ENCODE assay signal across 8 mouse cellular contexts in the genomic region with DNA sequence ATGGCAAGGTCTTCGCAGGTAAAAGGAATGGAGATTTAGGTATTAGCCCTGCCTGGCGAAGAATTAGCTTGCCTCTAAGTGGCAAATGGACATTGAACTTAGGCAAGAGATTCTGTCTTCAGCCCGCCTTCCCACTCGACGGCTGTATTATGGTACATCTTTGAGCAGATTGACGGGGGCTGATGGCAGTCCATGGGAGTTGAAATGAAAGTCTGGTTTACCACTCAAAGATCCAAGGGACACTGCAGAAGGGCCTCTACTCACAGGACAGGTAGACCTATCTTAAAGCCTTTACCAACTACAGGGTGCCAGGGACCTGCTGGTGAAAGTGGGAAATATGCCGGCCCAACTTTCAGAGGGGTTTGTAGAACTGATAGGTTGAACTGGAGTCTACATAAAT. TPM values are rescaled to one million over a fixed set of nuclear protein-coding genes. Genes with fewer than 3 reads are reported as not detected.
A peak's percentile ranks its signal among the peaks of the same experiment; 100 is the strongest.
DNase-seq lines count a peak whose midpoint lies in the region; ATAC-seq and TF ChIP-seq lines count a peak whose summit lies in the region.

No protein-coding gene starts in this region.

- H3K4me2 ChIP-seq in heart, embryonic 11.5 days = peak overlapping the region; percentile 74
- H3K4me2 ChIP-seq in heart, postnatal 0 days (ENCODE audit: low read depth, low read length) = peak overlapping the region; percentile 78
- H3K4me2 ChIP-seq in midbrain, embryonic 11.5 days = peak overlapping the region; percentile 67

- H3K9me3 ChIP-seq in heart, embryonic 11.5 days (replicated peaks; ENCODE audit: control insufficient read depth, low read length) = no peaks in the 10 kb centered on the region
- no peaks in the 10 kb centered on the region for H3K9me3 ChIP-seq in MEL (replicated peaks; ENCODE audit: insufficient read depth, low read length)
- H3K9me3 ChIP-seq in heart, postnatal 0 days (replicated peaks; ENCODE audit: control insufficient read depth, low read length) = no peaks in the 10 kb centered on the region
- H3K9me3 ChIP-seq in midbrain, embryonic 11.5 days (ENCODE audit: control insufficient read depth, low read length) = no peaks in the 10 kb centered on the region; the same call in 1 of the 2 replicates

- H3K4me1 ChIP-seq in heart, embryonic 11.5 days (ENCODE audit: control insufficient read depth, insufficient read depth, low read length) = peaks cover 12% of the 10 kb centered on the region
- peaks cover 0 to 9% of the 10 kb centered on the region in 2 experiments; a peak in 3 of 4 replicates for H3K4me1 ChIP-seq in MEL (ENCODE audit: control insufficient read depth in 1 of 2, insufficient read depth in 2 of 2, low read length in 2 of 2)
- peaks cover 10% of the 10 kb centered on the region for H3K4me1 ChIP-seq in heart, postnatal 0 days (ENCODE audit: control insufficient read depth, insufficient read depth)
- peaks cover 12% of the 10 kb centered on the region for H3K4me1 ChIP-seq in midbrain, embryonic 11.5 days (ENCODE audit: control insufficient read depth, insufficient read depth, low read length)

- H3K79me2 ChIP-seq in MEL (ENCODE audit: control insufficient read depth, insufficient read depth, low read length, poor library complexity) = peaks cover 40% of the 10 kb centered on the region

- ATAC-seq in heart, embryonic 11.5 days (replicated peaks; ENCODE audit: insufficient number of reproducible peaks, low FRiP score, low TSS enrichment) = no peak
- ATAC-seq in heart, postnatal 0 days (ENCODE audit: insufficient read depth, low read depth) = no peak
- no peak for ATAC-seq in midbrain, embryonic 11.5 days (ENCODE audit: low FRiP score)

- H3K27ac ChIP-seq in heart, embryonic 11.5 days (ENCODE audit: low read depth, low read length) = peak overlapping the region; percentile 90
- H3K27ac ChIP-seq in MEL (ENCODE audit: control insufficient read depth, low read depth, low read length) = peak overlapping the region; percentile 42
- no peak overlapping the region for H3K27ac ChIP-seq in heart, postnatal 0 days (ENCODE audit: low read depth)
- no peak overlapping the region for H3K27ac ChIP-seq in midbrain, embryonic 11.5 days (ENCODE audit: low read depth, low read length)

- TF ChIP-seq EP300 in MEL (IDR thresholded peaks at IDR 0.05; ENCODE audit: low read depth in 1 of 2, low read length in 2 of 2) = no peak
- no peak for TF ChIP-seq EP300 in heart, postnatal 0 days (IDR thresholded peaks at IDR 0.05; ENCODE audit: low read depth)

- no peak for DNase-seq in heart, postnatal 25 days (ENCODE audit: low spot score)
- peak; percentile 42 for DNase-seq in MEL (ENCODE audit: low read depth, low spot score)
- DNase-seq in heart, postnatal 0 days (ENCODE audit: low spot score) = no peak
- DNase-seq in midbrain, embryonic 11.5 days (ENCODE audit: low spot score, missing footprints) = peak; percentile 87
- no peak for DNase-seq in right cerebral cortex, postnatal 4 days
- no peak for DNase-seq in testis, postnatal 14 days (ENCODE audit: low spot score)
- DNase-seq in urinary bladder, postnatal 14 days (ENCODE audit: low spot score) = no peak

- no peak for TF ChIP-seq RAD21 in MEL (IDR thresholded peaks at IDR 0.05; ENCODE audit: low read depth, low read length)

- intact Hi-C loops in heart, postnatal 25 days (cut with DNase I) = no loop called here

- WGBS in heart, embryonic 11.5 days (ENCODE audit: insufficient replicate concordance) = 16% methylated on average over 7 of the region's 7 CpGs
- WGBS in heart, postnatal 0 days = 12% methylated on average over 7 of the region's 7 CpGs
- WGBS in midbrain, embryonic 11.5 days = 22% methylated on average over 7 of the region's 7 CpGs

- H3K9ac ChIP-seq in heart, embryonic 11.5 days (ENCODE audit: low read depth, low read length) = peak overlapping the region; percentile 92
- H3K9ac ChIP-seq in MEL (ENCODE audit: control insufficient read depth, low read depth, low read length, poor library complexity, severe bottlenecking) = peak overlapping the region; percentile 93
- peak overlapping the region; percentile 63 for H3K9ac ChIP-seq in heart, postnatal 0 days (replicated peaks; ENCODE audit: low read depth, low read length)
- H3K9ac ChIP-seq in midbrain, embryonic 11.5 days (ENCODE audit: low read length) = peak overlapping the region; percentile 86

- no peak for TF ChIP-seq CTCF in MEL (IDR thresholded peaks at IDR 0.05 in 2 of 3, conservative IDR thresholded peaks at IDR 0.05 in 1 of 3; ENCODE audit: control insufficient read depth in 1 of 3, insufficient read depth in 1 of 3, low read depth in 2 of 3, low read length in 3 of 3, poor library complexity in 1 of 3, severe bottlenecking in 1 of 3)
- no peak for TF ChIP-seq CTCF in heart, postnatal 0 days (IDR thresholded peaks at IDR 0.05; ENCODE audit: low read depth)

- H3K27me3 ChIP-seq in heart, embryonic 11.5 days (ENCODE audit: control insufficient read depth, insufficient read depth, low read length) = no peaks in the 10 kb centered on the region
- no peaks in the 10 kb centered on the region; a peak in 1 of 4 replicates for H3K27me3 ChIP-seq in MEL (ENCODE audit: control insufficient read depth in 1 of 2, insufficient read depth in 2 of 2, low read length in 2 of 2)
- H3K27me3 ChIP-seq in heart, postnatal 0 days (ENCODE audit: control insufficient read depth, insufficient read depth, low read length) = no peaks in the 10 kb centered on the region
- H3K27me3 ChIP-seq in midbrain, embryonic 11.5 days (ENCODE audit: control insufficient read depth, insufficient read depth, low read length) = no peaks in the 10 kb centered on the region

- H3K36me3 ChIP-seq in heart, embryonic 11.5 days (ENCODE audit: control insufficient read depth, insufficient read depth, low read length) = peaks cover 9% of the 10 kb centered on the region; the same call in 1 of the 2 replicates
- peaks cover 9 to 10% of the 10 kb centered on the region in 2 experiments; a peak in 3 of 4 replicates for H3K36me3 ChIP-seq in MEL (ENCODE audit: control insufficient read depth in 1 of 2, insufficient read depth in 2 of 2, low read length in 2 of 2)
- H3K36me3 ChIP-seq in heart, postnatal 0 days (replicated peaks; ENCODE audit: control insufficient read depth, insufficient read depth, low read length) = 0 out of 2 replicates have a peak, but pooled peaks cover 15% of the 10 kb centered on the region
- H3K36me3 ChIP-seq in midbrain, embryonic 11.5 days (ENCODE audit: control insufficient read depth, insufficient read depth, low read length) = peaks cover 6% of the 10 kb centered on the region; the same call in 1 of the 2 replicates

- peak overlapping the region; percentile 85 for H3K4me3 ChIP-seq in heart, embryonic 11.5 days (ENCODE audit: low read depth, low read length)
- H3K4me3 ChIP-seq in MEL (ENCODE audit: control insufficient read depth in 1 of 2, insufficient read depth in 1 of 2, low read depth in 2 of 2, low read length in 2 of 2) = peak overlapping the region; percentile 94 to 100
- peak overlapping the region; percentile 66 for H3K4me3 ChIP-seq in heart, postnatal 0 days (ENCODE audit: low read depth, low read length)
- H3K4me3 ChIP-seq in midbrain, embryonic 11.5 days (ENCODE audit: low read depth, low read length) = peak overlapping the region; percentile 65

- no peak for TF ChIP-seq POLR2A in MEL (IDR thresholded peaks at IDR 0.05; ENCODE audit: control insufficient read depth in 1 of 2, insufficient read depth in 1 of 2, low read depth in 1 of 2, low read length in 2 of 2, poor library complexity in 1 of 2)

TF ChIP-seq in MEL, 35 proteins besides CTCF, POLR2A, EP300 and RAD21:
- no peak for TF ChIP-seq MYC (IDR thresholded peaks at IDR 0.05; ENCODE audit: low read depth, low read length)
- TF ChIP-seq UBTF (IDR thresholded peaks at IDR 0.05; ENCODE audit: borderline replicate concordance, insufficient read depth, low read depth, low read length) = no peak
TF ChIP-seq in MEL: peak in this region for 0.

RNA-seq across cellular contexts. Expression of a gene that starts 0.9 kb away (rescaled TPM):
- 115 and 140 TPM in 2 replicates for polyA plus RNA-seq in heart, embryonic 11.5 days (2014; fragmentation: Nextera tagmentation; extraction: Ambion mirVana)
- total RNA-seq in heart, postnatal 25 days (2021) = 10 to 100 TPM; 15.9 to 18.8 TPM
- 27.6 and 30.0 TPM in 2 replicates for total RNA-seq in MEL (2012; rRNA removed)
- polyA plus RNA-seq in MEL (2012; ENCODE audit: insufficient read depth in 1 of 2, insufficient read length in 2 of 2, low read depth in 1 of 2, low replicate concordance in 2 of 2, missing spikeins in 1 of 2) = 10 to 100 TPM in 1 of 2 experiments, not detected in 1; 79.1 TPM
- 37.5 and 43.0 TPM in 2 replicates for total RNA-seq in heart, postnatal 0 days (2014; rRNA removed; ENCODE audit: low replicate concordance)
- polyA plus RNA-seq in heart, postnatal 0 days (2015; fragmentation: Nextera tagmentation; extraction: Ambion mirVana) = 37.1 and 40.9 TPM in 2 replicates
- 340 and 352 TPM in 2 replicates for polyA plus RNA-seq in midbrain, embryonic 11.5 days (2014; fragmentation: Nextera tagmentation; extraction: Ambion mirVana)

RNA-seq across cellular contexts. Expression of a gene that starts 7.5 kb away (rescaled TPM):
- 37.2 and 38.2 TPM in 2 replicates for polyA plus RNA-seq in heart, embryonic 11.5 days (2014; fragmentation: Nextera tagmentation; extraction: Ambion mirVana)
- 10 to 100 TPM; 29.3 to 31.4 TPM for total RNA-seq in heart, postnatal 25 days (2021)
- 29.0 and 33.1 TPM in 2 replicates for total RNA-seq in MEL (2012; rRNA removed)
- polyA plus RNA-seq in MEL (2012; ENCODE audit: insufficient read depth in 1 of 2, insufficient read length in 2 of 2, low read depth in 1 of 2, low replicate concordance in 2 of 2, missing spikeins in 1 of 2) = 100 to 1,000 TPM in 1 of 2 experiments, 10 to 100 TPM in 1; 49.7 to 823 TPM
- total RNA-seq in heart, postnatal 0 days (2014; rRNA removed; ENCODE audit: low replicate concordance) = 19.7 and 35.0 TPM in 2 replicates
- polyA plus RNA-seq in heart, postnatal 0 days (2015; fragmentation: Nextera tagmentation; extraction: Ambion mirVana) = 49.9 and 53.1 TPM in 2 replicates
- polyA plus RNA-seq in midbrain, embryonic 11.5 days (2014; fragmentation: Nextera tagmentation; extraction: Ambion mirVana) = 35.9 and 39.7 TPM in 2 replicates

RNA-seq across cellular contexts. Expression of a gene that starts 60.0 kb away (rescaled TPM):
- polyA plus RNA-seq in heart, embryonic 11.5 days (2014; fragmentation: Nextera tagmentation; extraction: Ambion mirVana) = 1.4 and 1.6 TPM in 2 replicates
- total RNA-seq in heart, postnatal 25 days (2021) = 1 to 10 TPM; 3.4 to 3.6 TPM
- total RNA-seq in MEL (2012; rRNA removed) = 0.15 and 0.23 TPM in 2 replicates
- polyA plus RNA-seq in MEL (2012; ENCODE audit: insufficient read depth in 1 of 2, insufficient read length in 2 of 2, low read depth in 1 of 2, low replicate concordance in 2 of 2, missing spikeins in 1 of 2) = under 1 TPM in 1 of 2 experiments, not detected in 1; 0.54 TPM
- total RNA-seq in heart, postnatal 0 days (2014; rRNA removed; ENCODE audit: low replicate concordance) = 6.6 and 9.5 TPM in 2 replicates
- 2.8 TPM in 2 replicates for polyA plus RNA-seq in heart, postnatal 0 days (2015; fragmentation: Nextera tagmentation; extraction: Ambion mirVana)
- polyA plus RNA-seq in midbrain, embryonic 11.5 days (2014; fragmentation: Nextera tagmentation; extraction: Ambion mirVana) = 2.4 and 3.3 TPM in 2 replicates

Comparison
In these comparisons a context has a peak if more than half of its experiments do, and no peak if none do; other contexts are left out.
1. H3K27ac ChIP-seq: peak in heart, embryonic 11.5 days (single experiment) and MEL (single experiment); none in heart, postnatal 0 days (single experiment) and midbrain, embryonic 11.5 days (single experiment).
2. DNase-seq: peak in MEL (single experiment) and midbrain, embryonic 11.5 days (single experiment); none in heart, postnatal 25 days (single experiment), heart, postnatal 0 days (single experiment), right cerebral cortex, postnatal 4 days (single experiment), testis, postnatal 14 days (single experiment) and urinary bladder, postnatal 14 days (single experiment).
3. Peak in every context shown above with its lines, with median percentiles within 50 percentile points of each other: H3K4me2 ChIP-seq, H3K4me3 ChIP-seq and H3K9ac ChIP-seq.